Mouse (Mus musculus): ENCODE data around the gene Gm5965.
"Not testable (repeated sequence)": the region's sequence is repeated elsewhere in the genome, so short reads cannot be mapped to it uniquely, and the experiment has no call there.

The Gm5965 gene

GRCm38 (mm10) chr16:88777596-88777995 lies at the start of gene Gm5965:
Gm5965 (plus strand) TSS chr16:88777896.
- no peak for DNase-seq (ENCODE audit: low spot score)

- no peak for DNase-seq (ENCODE audit: low spot score)
Measured at GRCm38 (mm10) chr16:88728812-88729275, 48.9 kb upstream of the Gm5965 start, which contains the start of gene Krtap13-1. Krtap13-1 (plus strand) TSS chr16:88728862.

GRCm38 (mm10) chr16:88735391-88735790 lies 42.3 kb upstream of the Gm5965 start:
- no peak for DNase-seq (ENCODE audit: low spot score)

- no peak for DNase-seq (ENCODE audit: low spot score)
Measured at GRCm38 (mm10) chr16:88744750-88745340, 32.9 kb upstream of the Gm5965 start.

- DNase-seq (ENCODE audit: low spot score): no peak
Measured at GRCm38 (mm10) chr16:88747943-88748342, 29.8 kb upstream of the Gm5965 start.

GRCm38 (mm10) chr16:88751535-88751934 lies 26.2 kb upstream of the Gm5965 start, which contains the start of gene Krtap13:
Krtap13 (minus strand) TSS chr16:88751635.
- not testable (repeated sequence) for DNase-seq (ENCODE audit: low spot score)

- DNase-seq (ENCODE audit: low spot score): not testable (repeated sequence)
Measured at GRCm38 (mm10) chr16:88758547-88758946, 19.1 kb upstream of the Gm5965 start, which contains the start of gene 2310034C09Rik. 2310034C09Rik (plus strand) TSS chr16:88758847.

GRCm38 (mm10) chr16:88774106-88774505 lies 3.6 kb upstream of the Gm5965 start, which contains the start of gene 2310057N15Rik:
2310057N15Rik (minus strand) TSS chr16:88774206.
- no peak for DNase-seq (ENCODE audit: low spot score)

- no peak for DNase-seq (ENCODE audit: low spot score)
Measured at GRCm38 (mm10) chr16:88786786-88787185, 9.1 kb downstream of the Gm5965 start.

- DNase-seq (ENCODE audit: low spot score): no peak
Measured at GRCm38 (mm10) chr16:88811827-88812226, 34.1 kb downstream of the Gm5965 start, which contains the start of gene Gm20741. Gm20741 (minus strand) TSS chr16:88812220.

GRCm38 (mm10) chr16:88820066-88820465 lies 42.4 kb downstream of the Gm5965 start, which contains the start of gene Krtap15:
Krtap15 (plus strand) TSS chr16:88820215.
- DNase-seq (ENCODE audit: low spot score): no peak

GRCm38 (mm10) chr16:88823736-88824135 lies 46.0 kb downstream of the Gm5965 start:
- DNase-seq (ENCODE audit: low spot score): peak; percentile 72

- DNase-seq (ENCODE audit: low spot score): peak; percentile 27
Measured at GRCm38 (mm10) chr16:88826095-88826652, 48.5 kb downstream of the Gm5965 start, which contains the start of gene Krtap14. Krtap14 (minus strand) TSS chr16:88826145.

- DNase-seq (ENCODE audit: low spot score): peak; percentile 56
Measured at GRCm38 (mm10) chr16:88826978-88827377, 49.3 kb downstream of the Gm5965 start.
